Mouse (Mus musculus) limb, embryonic 14.5 days (tissue): ENCODE results near the gene Ampd2. TPM values are rescaled to one million over a fixed set of nuclear protein-coding genes. Genes with fewer than 3 reads are reported as not detected.

Experiments
- ATAC-seq: fragments of 200-750 bp; cut with Nextera tagmentation; 2 replicates; pipeline ENCODE4 v1.8.0; 2017; ENCODE audit warnings: low read depth, moderate number of reproducible peaks, moderate TSS enrichment; ENCODE audit not compliant: low FRiP score
- DNase-seq: peaks from one replicate; pipeline ENCODE4 v3.0.0-alpha.2; 2015; ENCODE audit warnings: low spot score
- H3K27ac ChIP-seq: fragments of 300-500 bp; sonication (generic); replicated peaks from 2 replicates; pipeline ENCODE4 v1.5.1; 2014; ENCODE audit warnings: low read depth, mild to moderate bottlenecking, low read length, moderate library complexity, mixed read lengths
- H3K27me3 ChIP-seq: fragments of 300-500 bp; sonication (generic); 2 replicates; pipeline ENCODE4 v1.6.1; 2014; ENCODE audit warnings: low read length, mixed read lengths; ENCODE audit not compliant: control insufficient read depth, insufficient read depth
- H3K36me3 ChIP-seq: fragments of 300-500 bp; sonication (generic); 2 replicates; pipeline ENCODE4 v1.6.1; 2014; ENCODE audit warnings: mild to moderate bottlenecking, low read length, moderate library complexity, mixed read lengths; ENCODE audit not compliant: control insufficient read depth, insufficient read depth
- H3K4me1 ChIP-seq: fragments of 300-500 bp; sonication (generic); 2 replicates; pipeline ENCODE4 v1.6.1; 2014; ENCODE audit warnings: antibody characterized with exemption, low read length, mixed read lengths; ENCODE audit not compliant: control insufficient read depth, insufficient read depth
- H3K4me2 ChIP-seq: fragments of 300-500 bp; sonication (generic); replicated peaks from 2 replicates; pipeline ENCODE4 v1.6.1; 2014; ENCODE audit warnings: low read depth, mild to moderate bottlenecking, low read length, moderate library complexity; ENCODE audit not compliant: severe bottlenecking
- H3K4me3 ChIP-seq: fragments of 300-500 bp; sonication (generic); replicated peaks from 2 replicates; pipeline ENCODE4 v1.5.1; 2014; ENCODE audit warnings: low read length
- H3K9ac ChIP-seq: fragments of 300-500 bp; sonication (generic); 2 replicates; pipeline ENCODE4 v1.6.1; 2014; ENCODE audit warnings: mild to moderate bottlenecking, low read depth, low read length, moderate library complexity; ENCODE audit not compliant: severe bottlenecking
- H3K9me3 ChIP-seq: fragments of 300-500 bp; sonication (generic); 2 replicates; pipeline ENCODE4 v1.6.1; 2016; ENCODE audit warnings: low read length; ENCODE audit not compliant: control insufficient read depth
- POLR2A ChIP-seq: fragments of 200-500 bp; IDR thresholded peaks from 2 replicates; pipeline ENCODE4 v1.8.0; 2012; ENCODE audit warnings: inconsistent platforms, mild to moderate bottlenecking, moderate library complexity, borderline replicate concordance; ENCODE audit not compliant: insufficient read depth, insufficient read length; ENCODE audit errors: extremely low read depth
- WGBS: fragments of 180-500 bp; shearing (Covaris S2); extraction: QIAGEN DNeasy Blood & Tissue Kit; methylation state at CpG from one replicate; pipeline ENCODE4 v1.1.7; 2014; 5-methylcytosine and 5-hydroxymethylcytosine counted together
- polyA plus RNA-seq, 2 experiments: library from polyadenylated mRNA; depleted of rRNA in 1 of 2; stranded (reverse) in 1 of 2; unstranded in 1 of 2; fragments of >200 nt; fragmentation: Nextera tagmentation in 1 of 2; extraction: Ambion mirVana in 1 of 2; gene quantifications; 2 replicates each; pipeline versions ENCODE4 v1.2.1 to v1.2.3; 2012 to 2014

The Ampd2 gene
- polyA plus RNA-seq, 2 experiments, result 35.8 to 116 TPM

GRCm38 (mm10) chr3:108026049-108026448 is 60.4 kb downstream of the Ampd2 start:
- no peak overlapping the region for H3K4me3 ChIP-seq
- no peak overlapping the region for H3K4me2 ChIP-seq
- no peaks in the 10 kb centered on the region for H3K4me1 ChIP-seq
- 70% methylated on average over 5 of the region's 5 CpGs for WGBS
- no peak overlapping the region for H3K27ac ChIP-seq
- no peaks in the 10 kb centered on the region for H3K36me3 ChIP-seq
- ATAC-seq (no peak), DNase-seq (no peak)
- no peaks in the 10 kb centered on the region for H3K27me3 ChIP-seq
- TF ChIP-seq POLR2A, result no peak
- H3K9me3 ChIP-seq, result no peaks in the 10 kb centered on the region
- H3K9ac ChIP-seq, result no peak overlapping the region

- H3K9me3 ChIP-seq, result no peaks in the 10 kb centered on the region
- no peak overlapping the region for H3K27ac ChIP-seq
- no peak overlapping the region for H3K9ac ChIP-seq
- DNase-seq (no peak), ATAC-seq (no peak)
- H3K4me3 ChIP-seq, result no peak overlapping the region
- no peaks in the 10 kb centered on the region for H3K27me3 ChIP-seq
- no peak for TF ChIP-seq POLR2A
- H3K36me3 ChIP-seq, result no peaks in the 10 kb centered on the region
- H3K4me1 ChIP-seq, result no peaks in the 10 kb centered on the region
- H3K4me2 ChIP-seq, result no peak overlapping the region
- WGBS, result 71% methylated on average over 4 of the region's 4 CpGs
Observed at GRCm38 (mm10) chr3:108025318-108025717, 61.1 kb downstream of the Ampd2 start.

Other genes with a start within 250 kb of the Ampd2 start
- 0.06 and 0.09 TPM in 2 replicates for gene Eps8l3, start 209.4 kb downstream of the Ampd2 start, polyA plus RNA-seq (2012; rRNA removed)
- not detected in 2 replicates for gene Eps8l3, start 209.4 kb downstream of the Ampd2 start, polyA plus RNA-seq (2014; fragmentation: Nextera tagmentation; extraction: Ambion mirVana)
- 135 and 154 TPM in 2 replicates for gene Gstm5, start 190.8 kb downstream of the Ampd2 start, polyA plus RNA-seq (2012; rRNA removed)
- 214 and 228 TPM in 2 replicates for gene Gstm5, start 190.8 kb downstream of the Ampd2 start, polyA plus RNA-seq (2014; fragmentation: Nextera tagmentation; extraction: Ambion mirVana)
- gene Gstm7, start 154.8 kb downstream of the Ampd2 start, polyA plus RNA-seq (2012; rRNA removed), result 17.5 and 19.2 TPM in 2 replicates
- 19.8 and 25.7 TPM in 2 replicates for gene Gstm7, start 154.8 kb downstream of the Ampd2 start, polyA plus RNA-seq (2014; fragmentation: Nextera tagmentation; extraction: Ambion mirVana)
- gene Gstm6, start 142.9 kb downstream of the Ampd2 start, polyA plus RNA-seq (2012; rRNA removed), result 7.3 and 7.6 TPM in 2 replicates
- gene Gstm6, start 142.9 kb downstream of the Ampd2 start, polyA plus RNA-seq (2014; fragmentation: Nextera tagmentation; extraction: Ambion mirVana), result 9.5 and 13.0 TPM in 2 replicates
- not detected in 2 replicates for gene Gstm3, start 117.4 kb downstream of the Ampd2 start, polyA plus RNA-seq (2012; rRNA removed)
- gene Gstm3, start 117.4 kb downstream of the Ampd2 start, polyA plus RNA-seq (2014; fragmentation: Nextera tagmentation; extraction: Ambion mirVana), result not detected in 2 replicates
- gene Gstm2, start 100.2 kb downstream of the Ampd2 start, polyA plus RNA-seq (2012; rRNA removed), result 44.0 and 51.0 TPM in 2 replicates
- gene Gstm2, start 100.2 kb downstream of the Ampd2 start, polyA plus RNA-seq (2014; fragmentation: Nextera tagmentation; extraction: Ambion mirVana), result 56.7 and 61.0 TPM in 2 replicates
- 31.6 and 43.9 TPM in 2 replicates for gene Gstm1, start 68.7 kb downstream of the Ampd2 start, polyA plus RNA-seq (2012; rRNA removed)
- 56.0 and 59.3 TPM in 2 replicates for gene Gstm1, start 68.7 kb downstream of the Ampd2 start, polyA plus RNA-seq (2014; fragmentation: Nextera tagmentation; extraction: Ambion mirVana)
- 14.4 and 14.5 TPM in 2 replicates for gene Gstm4, start 41.8 kb downstream of the Ampd2 start, polyA plus RNA-seq (2012; rRNA removed)
- gene Gstm4, start 41.8 kb downstream of the Ampd2 start, polyA plus RNA-seq (2014; fragmentation: Nextera tagmentation; extraction: Ambion mirVana), result 14.4 and 16.2 TPM in 2 replicates
- 0.70 and 0.88 TPM in 2 replicates for gene Gnat2, start 6.1 kb upstream of the Ampd2 start, polyA plus RNA-seq (2012; rRNA removed)
- 0.70 and 0.91 TPM in 2 replicates for gene Gnat2, start 6.1 kb upstream of the Ampd2 start, polyA plus RNA-seq (2014; fragmentation: Nextera tagmentation; extraction: Ambion mirVana)
- gene Gnai3, start 59.5 kb upstream of the Ampd2 start, polyA plus RNA-seq (2012; rRNA removed), result 81.8 and 89.8 TPM in 2 replicates
- gene Gnai3, start 59.5 kb upstream of the Ampd2 start, polyA plus RNA-seq (2014; fragmentation: Nextera tagmentation; extraction: Ambion mirVana), result 165 and 166 TPM in 2 replicates
- gene Gpr61, start 68.2 kb upstream of the Ampd2 start, polyA plus RNA-seq (2012; rRNA removed), result 0.20 and 0.26 TPM in 2 replicates
- 0.10 and 0.14 TPM in 2 replicates for gene Gpr61, start 68.2 kb upstream of the Ampd2 start, polyA plus RNA-seq (2014; fragmentation: Nextera tagmentation; extraction: Ambion mirVana)
- 11.3 and 14.8 TPM in 2 replicates for gene Amigo1, start 99.7 kb upstream of the Ampd2 start, polyA plus RNA-seq (2012; rRNA removed)
- gene Amigo1, start 99.7 kb upstream of the Ampd2 start, polyA plus RNA-seq (2014; fragmentation: Nextera tagmentation; extraction: Ambion mirVana), result 5.4 and 5.7 TPM in 2 replicates
- 3.8 and 5.0 TPM in 2 replicates for gene Cyb561d1, start 114.6 kb upstream of the Ampd2 start, polyA plus RNA-seq (2012; rRNA removed)
- gene Cyb561d1, start 114.6 kb upstream of the Ampd2 start, polyA plus RNA-seq (2014; fragmentation: Nextera tagmentation; extraction: Ambion mirVana), result 1.7 and 2.0 TPM in 2 replicates
- 37.0 and 45.2 TPM in 2 replicates for gene Atxn7l2, start 124.3 kb upstream of the Ampd2 start, polyA plus RNA-seq (2012; rRNA removed)
- gene Atxn7l2, start 124.3 kb upstream of the Ampd2 start, polyA plus RNA-seq (2014; fragmentation: Nextera tagmentation; extraction: Ambion mirVana), result 22.9 and 23.7 TPM in 2 replicates
- 3.7 and 4.0 TPM in 2 replicates for gene Sypl2, start 140.0 kb upstream of the Ampd2 start, polyA plus RNA-seq (2012; rRNA removed)
- gene Sypl2, start 140.0 kb upstream of the Ampd2 start, polyA plus RNA-seq (2014; fragmentation: Nextera tagmentation; extraction: Ambion mirVana), result 2.1 and 2.7 TPM in 2 replicates
- 148 and 177 TPM in 2 replicates for gene Psma5, start 170.3 kb upstream of the Ampd2 start, polyA plus RNA-seq (2012; rRNA removed)
- 301 and 312 TPM in 2 replicates for gene Psma5, start 170.3 kb upstream of the Ampd2 start, polyA plus RNA-seq (2014; fragmentation: Nextera tagmentation; extraction: Ambion mirVana)
- 30.4 and 35.6 TPM in 2 replicates for gene Sort1, start 197.4 kb upstream of the Ampd2 start, polyA plus RNA-seq (2012; rRNA removed)
- gene Sort1, start 197.4 kb upstream of the Ampd2 start, polyA plus RNA-seq (2014; fragmentation: Nextera tagmentation; extraction: Ambion mirVana), result 17.9 and 19.1 TPM in 2 replicates